Mouse (Mus musculus) brain, embryonic 14.5 days (tissue): ENCODE data around the gene Il22. TPM values are rescaled to one million over a fixed set of nuclear protein-coding genes. Genes with fewer than 3 reads are reported as not detected.
A peak's percentile ranks its signal among the peaks of the same experiment; 100 is the strongest.
"Not testable (repeated sequence)": the region's sequence is repeated elsewhere in the genome, so short reads cannot be mapped to it uniquely, and the experiment has no call there.

Experiments
- DNase-seq: peaks from one replicate; pipeline ENCODE4 v3.0.0-alpha.2; 2011; ENCODE audit warnings: low read depth
- CTCF ChIP-seq: fragments of 200-500 bp; IDR thresholded peaks from 2 replicates; pipeline ENCODE4 v1.5.1; 2012; ENCODE audit warnings: inconsistent platforms, mild to moderate bottlenecking, moderate library complexity, borderline replicate concordance; ENCODE audit not compliant: insufficient read depth, insufficient read length; ENCODE audit errors: extremely low read depth
- POLR2A ChIP-seq: fragments of 200-500 bp; IDR thresholded peaks from 2 replicates; pipeline ENCODE4 v1.6.1; 2012; ENCODE audit warnings: mild to moderate bottlenecking, inconsistent platforms, borderline replicate concordance; ENCODE audit not compliant: poor library complexity, insufficient read depth, insufficient read length, severe bottlenecking; ENCODE audit errors: extremely low read depth
- polyA plus RNA-seq: library from polyadenylated mRNA; depleted of rRNA; stranded (reverse); fragments of >200 nt; gene quantifications from 2 replicates; pipeline ENCODE4 v1.2.3, GENCODE M21; 2012; rRNA removed

Gene Il22
- polyA plus RNA-seq, 1 experiment: not detected

DNA sequence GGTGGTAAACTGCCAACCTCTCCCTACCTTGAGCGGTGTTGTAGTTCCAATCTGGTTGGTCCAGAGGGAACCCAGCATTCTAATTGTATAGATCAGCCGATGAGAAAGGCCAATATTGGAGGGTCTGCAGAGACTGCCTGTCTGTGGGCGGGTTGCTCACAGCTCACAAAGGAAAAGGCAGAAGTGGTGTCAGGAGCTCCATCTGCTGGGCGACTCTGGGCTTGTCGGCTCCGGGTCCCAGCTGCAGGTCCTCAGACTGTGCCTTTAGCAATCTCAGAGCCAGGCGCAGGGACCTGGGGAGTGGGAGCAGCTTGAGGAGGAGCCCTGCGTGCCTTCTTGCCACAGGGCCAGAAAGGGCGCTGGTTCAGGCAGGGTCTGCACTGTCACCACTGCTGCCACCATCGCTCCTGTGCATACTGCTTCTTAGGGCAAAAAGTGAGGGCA is 46.1 kb downstream of the Il22 start:
- peak; percentile 84 for DNase-seq
- TF ChIP-seq CTCF: peak; percentile 60
- no peak for TF ChIP-seq POLR2A

DNA sequence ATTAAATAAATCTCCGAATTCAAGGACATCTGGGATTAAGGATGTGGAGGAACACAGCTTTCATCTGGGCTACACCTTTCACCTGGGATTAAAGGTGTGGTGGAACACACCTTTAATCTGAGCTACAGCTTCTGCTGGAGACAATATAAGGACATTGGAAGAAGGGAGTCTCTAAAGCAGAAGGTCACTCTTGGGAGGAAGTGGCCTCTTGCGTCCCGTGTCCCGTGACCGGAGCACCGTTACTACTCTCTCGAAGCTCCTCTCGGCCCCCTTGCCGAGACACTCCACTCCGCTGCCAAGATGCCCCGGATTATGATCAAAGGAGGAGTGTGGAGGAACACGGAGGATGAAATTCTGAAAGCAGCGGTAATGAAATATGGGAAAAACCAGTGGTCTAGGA is 53.6 kb downstream of the Il22 start, which contains the start of gene Gm32802:
Gene Gm32802 (plus strand): TSS at position 301 of the 400 bp plus-strand sequence.
- not testable (repeated sequence) for DNase-seq

Other genes starting within 250 kb of the Il22 start
- gene Mdm1, start 63.1 kb upstream of the Il22 start, polyA plus RNA-seq: 50.1 and 53.2 TPM in 2 replicates
- gene Gm32717, start 35.8 kb downstream of the Il22 start, polyA plus RNA-seq: 0.08 and 0.18 TPM in 2 replicates
- 0.08 and 0.18 TPM in 2 replicates for gene Gm32802, start 53.7 kb downstream of the Il22 start, polyA plus RNA-seq
- gene Iltifb, start 90.1 kb downstream of the Il22 start, polyA plus RNA-seq: not detected in 2 replicates
- not detected in 2 replicates for gene Gm9040, start 122.0 kb downstream of the Il22 start, polyA plus RNA-seq
- not detected in 2 replicates for gene Gm9044, start 127.5 kb downstream of the Il22 start, polyA plus RNA-seq
- not detected in 2 replicates for gene Gm9045, start 132.9 kb downstream of the Il22 start, polyA plus RNA-seq
- gene Gm9046, start 138.3 kb downstream of the Il22 start, polyA plus RNA-seq: not detected in 2 replicates
- gene Gm9048, start 143.7 kb downstream of the Il22 start, polyA plus RNA-seq: not detected in 2 replicates
- not detected in 2 replicates for gene Gm9049, start 149.2 kb downstream of the Il22 start, polyA plus RNA-seq
- not detected in 2 replicates for gene Ifng, start 236.1 kb downstream of the Il22 start, polyA plus RNA-seq